Comparison of ENCODE assay signal across 11 mouse cellular contexts in genomic region chr1:162615511-162615910, GRCm38 (mm10). TPM values are rescaled to one million over a fixed set of nuclear protein-coding genes. Genes with fewer than 3 reads are reported as not detected.
DNase-seq lines count a peak whose midpoint lies in the region; ATAC-seq lines count a peak whose summit lies in the region.
"Had no signal": no experiment of that assay in that cellular context is flagged by ENCODE, and none has a peak within 500 bp of the region (broad histone marks: within the 10 kb centered on the region; RNA-seq: fewer than 3 reads in every experiment).

No protein-coding gene starts in this region.

- peak; percentile 15 for DNase-seq in embryo, embryonic 11 days
- no peak for DNase-seq in embryo, embryonic 10 days (ENCODE audit: low spot score)
- DNase-seq in thymus, postnatal 0 days (ENCODE audit: low spot score), result peak; percentile 60
- no peak for DNase-seq in thymus, postnatal 4 days
- peak; percentile 75 for DNase-seq in splenic B cell, adult 2 months (ENCODE audit: low read depth, low spot score)
- DNase-seq in heart, postnatal 36 days, result no peak
- DNase-seq in Muller cell, postnatal 12 days (ENCODE audit: inconsistent ontology term), result no peak
- DNase-seq: liver, embryonic 13.5 days had no signal

- no peaks in the 10 kb centered on the region for H3K36me3 ChIP-seq in splenic B cell, adult 2 months (ENCODE audit: control insufficient read depth, insufficient read depth, low read length, poor library complexity, severe bottlenecking)
- H3K36me3 ChIP-seq: embryonic facial prominence, embryonic 13.5 days; liver, embryonic 13.5 days had no signal

- intact Hi-C loops in heart, postnatal 36 days (cut with DNase I), result loop anchor here (5.0 kb wide), 1 partner anchor 63 kb away; no protein-coding TSS in a partner anchor

- no peaks in the 10 kb centered on the region for H3K27me3 ChIP-seq in splenic B cell, adult 2 months (ENCODE audit: control insufficient read depth, insufficient read depth, low read length, poor library complexity, severe bottlenecking)
- H3K27me3 ChIP-seq: embryonic facial prominence, embryonic 13.5 days; liver, embryonic 13.5 days had no signal

- peak; percentile 77 for ATAC-seq in inflammation-experienced regulatory T-cells, adult 6 months

RNA-seq across cellular contexts. Expression of gene Myoc, which starts 23.4 kb away (rescaled TPM):
- 0.23 and 0.24 TPM in 2 replicates for polyA plus RNA-seq in thymus, postnatal 0 days (2015; fragmentation: Nextera tagmentation; extraction: Ambion mirVana)
- polyA plus RNA-seq in inflammation-experienced regulatory T-cells, adult 6 months (2017; shearing (Covaris generic)), result not detected
- total RNA-seq in heart, postnatal 36 days (2021), result 1 to 10 TPM; 2.1 to 2.5 TPM
- polyA plus RNA-seq: embryonic facial prominence, embryonic 13.5 days; liver, embryonic 13.5 days; spleen, adult 2 months had no signal

RNA-seq across cellular contexts. Expression of gene Myocos, which starts 42.5 kb away (rescaled TPM):
- polyA plus RNA-seq in thymus, postnatal 0 days (2015; fragmentation: Nextera tagmentation; extraction: Ambion mirVana), result not detected in 2 replicates
- polyA plus RNA-seq in inflammation-experienced regulatory T-cells, adult 6 months (2017; shearing (Covaris generic)), result not detected
- total RNA-seq in heart, postnatal 36 days (2021), result not detected
- polyA plus RNA-seq: embryonic facial prominence, embryonic 13.5 days; liver, embryonic 13.5 days; spleen, adult 2 months had no signal

RNA-seq across cellular contexts. Expression of gene Vamp4, which starts 45.2 kb away (rescaled TPM):
- polyA plus RNA-seq in thymus, postnatal 0 days (2015; fragmentation: Nextera tagmentation; extraction: Ambion mirVana), result 81.2 and 81.7 TPM in 2 replicates
- 100 to 1,000 TPM in 2 of 3 experiments, 10 to 100 TPM in 1; 93.6 to 112 (median 104) TPM for polyA plus RNA-seq in inflammation-experienced regulatory T-cells, adult 6 months (2017; shearing (Covaris generic))
- 10 to 100 TPM; 22.8 to 23.7 TPM for total RNA-seq in heart, postnatal 36 days (2021)

Comparison
In these comparisons a context has a peak if more than half of its experiments do, and no peak if none do; other contexts are left out.
1. DNase-seq: peak in embryo, embryonic 11 days (single experiment), thymus, postnatal 0 days (single experiment) and splenic B cell, adult 2 months (single experiment); none in embryo, embryonic 10 days (single experiment), thymus, postnatal 4 days (single experiment), heart, postnatal 36 days (0 of 2) and Muller cell, postnatal 12 days (single experiment).